Mouse (Mus musculus): ENCODE data around the gene Olfr1369-ps1.
A peak's percentile ranks its signal among the peaks of the same experiment; 100 is the strongest.

GRCm38 (mm10) chr13:21167910-21168300 lies 56.6 kb downstream of the Olfr1369-ps1 start:
- TF ChIP-seq ZC3H11A (IDR thresholded peaks at IDR 0.05; ENCODE audit: borderline replicate concordance, low read depth, low read length) (no peak), MAFK (IDR thresholded peaks at IDR 0.05; ENCODE audit: insufficient read depth, low read depth, low read length) (peak; percentile 92), HCFC1 (IDR thresholded peaks at IDR 0.05; ENCODE audit: borderline replicate concordance, insufficient read depth, low read length) (no peak)

Measured in ES-E14 (cell line).